Mouse (Mus musculus): ENCODE results near the gene Mfsd7a. TPM values are rescaled to one million over a fixed set of nuclear protein-coding genes. Genes with fewer than 3 reads are reported as not detected.

The Mfsd7a gene
- polyA plus RNA-seq, 1 experiment from 2014 or later: not detected

DNA sequence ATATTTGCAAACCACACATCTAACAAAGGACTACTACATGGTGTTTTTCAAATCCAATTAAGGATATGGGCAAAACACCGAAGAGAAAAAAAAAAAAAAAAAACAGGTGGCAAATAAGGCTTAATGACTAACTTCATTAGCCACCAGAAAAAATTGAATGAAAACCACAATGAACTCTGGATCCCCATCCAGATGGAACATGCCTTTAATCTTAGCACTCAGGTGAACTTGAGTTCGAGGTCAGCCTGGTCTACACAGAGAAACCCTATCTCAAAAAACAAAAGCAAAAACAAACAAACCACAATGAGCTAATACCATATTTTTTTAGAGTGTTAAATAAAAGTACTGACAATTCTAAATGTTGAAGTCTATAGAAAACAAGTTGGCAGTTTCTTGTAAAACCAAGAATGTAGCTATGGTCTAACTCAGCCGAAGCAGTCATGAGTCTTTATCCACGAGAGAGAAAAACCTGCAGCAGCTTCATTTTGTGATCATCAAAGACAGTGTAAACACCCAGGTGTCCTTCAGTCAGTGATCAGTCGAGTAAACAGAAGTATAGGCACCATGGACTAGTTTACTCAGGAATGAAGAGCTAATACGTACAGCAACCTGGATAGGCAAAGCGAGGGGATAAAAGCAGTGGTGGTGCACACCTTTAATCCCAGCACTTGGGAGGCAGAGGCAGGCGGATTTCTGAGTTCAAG is 2.3 kb upstream of the Mfsd7a start:
- no peak overlapping the region for H3K27ac ChIP-seq (ENCODE audit: low read depth, low read length)
- H3K9me3 ChIP-seq (ENCODE audit: control insufficient read depth, low read length): no peaks in the 10 kb centered on the region
- 84% methylated on average over 8 of the region's 8 CpGs for WGBS
- 0 out of 2 replicates have a peak, but pooled peaks cover 5% of the 10 kb centered on the region for H3K27me3 ChIP-seq (ENCODE audit: control insufficient read depth, insufficient read depth, low read length)
- H3K4me1 ChIP-seq (replicated peaks; ENCODE audit: control insufficient read depth, insufficient read depth, low read length): 0 out of 2 replicates have a peak, but pooled peaks cover 2% of the 10 kb centered on the region
- H3K4me3 ChIP-seq (ENCODE audit: low read depth, low read length): no peak overlapping the region
- no peak overlapping the region for H3K4me2 ChIP-seq (replicated peaks; ENCODE audit: low read depth, low read length)
- DNase-seq (ENCODE audit: low spot score): no peak
- H3K9ac ChIP-seq (ENCODE audit: low read depth, low read length): no peak overlapping the region
- no peak for ATAC-seq (ENCODE audit: low FRiP score)
- no peaks in the 10 kb centered on the region for H3K36me3 ChIP-seq (ENCODE audit: control insufficient read depth, insufficient read depth, low read length)

DNA sequence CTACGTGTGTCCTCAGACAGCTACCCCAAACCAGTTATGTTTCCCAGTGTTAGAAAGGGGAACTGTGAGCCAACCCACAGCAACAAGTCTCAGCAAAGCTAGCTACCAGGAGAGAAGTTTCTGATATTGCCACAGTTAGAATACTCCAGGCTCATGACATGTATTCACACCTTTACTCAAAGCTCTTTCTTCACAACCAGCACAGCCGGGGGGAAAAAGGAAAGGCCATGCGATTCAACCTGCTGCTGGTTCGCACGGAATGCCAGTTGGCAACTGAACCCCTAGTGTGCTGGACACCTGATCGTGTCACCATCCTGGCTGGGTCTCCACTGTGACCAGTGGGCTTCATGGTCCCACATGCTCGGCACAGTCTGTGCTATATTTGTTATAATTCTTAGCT is 834 bp downstream of the Mfsd7a start:
- WGBS: 84% methylated on average over 7 of the region's 7 CpGs
- no peak overlapping the region for H3K4me2 ChIP-seq (replicated peaks; ENCODE audit: low read depth, low read length)
- H3K9me3 ChIP-seq (ENCODE audit: control insufficient read depth, low read length): no peaks in the 10 kb centered on the region
- no peak overlapping the region for H3K9ac ChIP-seq (ENCODE audit: low read depth, low read length)
- H3K27me3 ChIP-seq (ENCODE audit: control insufficient read depth, insufficient read depth, low read length): 0 out of 2 replicates have a peak, but pooled peaks cover 5% of the 10 kb centered on the region
- no peak overlapping the region for H3K4me3 ChIP-seq (ENCODE audit: low read depth, low read length)
- no peaks in the 10 kb centered on the region for H3K36me3 ChIP-seq (ENCODE audit: control insufficient read depth, insufficient read depth, low read length)
- H3K27ac ChIP-seq (ENCODE audit: low read depth, low read length): no peak overlapping the region
- H3K4me1 ChIP-seq (replicated peaks; ENCODE audit: control insufficient read depth, insufficient read depth, low read length): 0 out of 2 replicates have a peak, but pooled peaks cover 2% of the 10 kb centered on the region
- DNase-seq (ENCODE audit: low spot score): no peak
- ATAC-seq (ENCODE audit: low FRiP score): no peak

- Histone ChIP-seq H3K9me3 (ENCODE audit: control insufficient read depth, low read length) (no peaks in the 10 kb centered on the region), H3K4me2 (replicated peaks; ENCODE audit: low read depth, low read length) (no peak overlapping the region), H3K9ac (ENCODE audit: low read depth, low read length) (no peak overlapping the region), H3K27ac (ENCODE audit: low read depth, low read length) (no peak overlapping the region), H3K36me3 (ENCODE audit: control insufficient read depth, insufficient read depth, low read length) (no peaks in the 10 kb centered on the region), H3K4me3 (ENCODE audit: low read depth, low read length) (no peak overlapping the region), H3K4me1 (replicated peaks; ENCODE audit: control insufficient read depth, insufficient read depth, low read length) (0 out of 2 replicates have a peak, but pooled peaks cover 2% of the 10 kb centered on the region), H3K27me3 (ENCODE audit: control insufficient read depth, insufficient read depth, low read length) (0 out of 2 replicates have a peak, but pooled peaks cover 5% of the 10 kb centered on the region)
- ATAC-seq (ENCODE audit: low FRiP score) (no peak), DNase-seq (ENCODE audit: low spot score) (no peak)
- 93% methylated on average over 3 of the region's 3 CpGs for WGBS
Observed at GRCm38 (mm10) chr5:108446973-108447372, 1.7 kb downstream of the Mfsd7a start.

DNA sequence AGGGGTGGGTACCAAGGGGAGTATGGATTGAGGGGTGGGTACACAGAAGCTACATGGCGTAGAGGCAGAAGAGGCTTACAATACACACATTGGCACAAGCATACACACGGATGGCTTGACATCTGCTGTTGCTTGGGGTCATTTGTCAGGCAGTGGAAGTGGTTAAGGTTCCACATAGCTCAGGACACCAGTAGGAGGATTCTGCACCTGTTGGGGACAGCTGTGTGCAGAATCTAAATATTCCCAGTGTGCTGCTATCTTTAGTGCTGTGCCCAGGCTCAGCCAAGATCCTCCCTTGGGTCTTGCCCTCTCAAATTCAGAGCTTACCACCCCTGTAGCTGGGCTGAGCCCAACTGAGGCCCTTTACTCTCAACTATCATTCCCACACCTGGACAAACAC is 12.6 kb downstream of the Mfsd7a start:
- ATAC-seq (ENCODE audit: low FRiP score): no peak
- H3K9ac ChIP-seq (ENCODE audit: low read depth, low read length): no peak overlapping the region
- 78% methylated on average over 2 of the region's 2 CpGs for WGBS

DNA sequence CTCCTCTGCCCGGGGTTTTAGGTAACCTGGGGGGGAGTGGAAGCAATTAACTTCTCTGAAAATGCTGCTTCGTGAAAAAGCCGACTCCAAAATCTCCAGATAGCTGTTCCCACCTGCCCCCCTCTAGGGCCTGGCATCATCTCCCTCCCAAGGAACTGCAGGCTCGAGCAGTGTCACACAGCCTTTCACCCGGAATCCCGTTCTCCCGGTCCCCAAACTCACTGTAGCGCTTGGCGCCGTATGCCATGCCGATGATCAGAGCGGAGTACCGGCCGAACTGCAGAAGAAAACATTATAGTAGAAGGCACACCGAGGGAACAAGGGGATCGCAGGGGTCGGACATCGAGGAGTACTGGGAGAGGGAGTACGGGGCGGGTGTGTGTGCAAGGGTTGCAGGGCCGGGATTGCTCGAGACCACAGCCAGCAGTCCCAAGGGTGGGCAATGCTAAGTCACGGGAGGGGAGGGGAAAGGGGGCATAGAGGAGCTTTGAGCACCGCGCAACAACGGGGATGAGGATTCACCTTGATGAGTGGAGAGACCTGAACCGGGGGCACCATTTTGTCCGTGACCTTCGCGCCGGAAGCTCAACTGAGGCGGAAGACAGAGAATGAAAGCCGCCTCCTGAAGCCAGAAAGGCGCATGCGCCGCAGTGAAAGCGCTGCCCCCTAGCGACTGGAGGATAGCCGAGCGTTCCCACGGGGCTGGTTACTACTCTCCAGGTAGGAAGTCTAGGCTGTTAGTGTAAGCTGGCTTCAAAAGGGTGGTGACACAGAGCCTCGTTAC is 14.7 kb downstream of the Mfsd7a start, which contains the start of gene Atp5k:
Gene Atp5k, minus strand, starts transcription at position 645 of the 784 bp plus-strand sequence.
- H3K9me3 ChIP-seq (ENCODE audit: control insufficient read depth, low read length): no peaks in the 10 kb centered on the region
- DNase-seq (ENCODE audit: low spot score) (peak; percentile 95), ATAC-seq (ENCODE audit: low FRiP score) (peak; percentile 83)
- H3K9ac ChIP-seq (ENCODE audit: low read depth, low read length): peak within 1 kb of the TSS; percentile 88
- peak within 1 kb of the TSS; percentile 94 for H3K4me3 ChIP-seq (ENCODE audit: low read depth, low read length)
- 0 out of 2 replicates have a peak, but pooled peaks cover 2% of the 10 kb centered on the region for H3K36me3 ChIP-seq (ENCODE audit: control insufficient read depth, insufficient read depth, low read length)
- WGBS: 1% methylated on average over 42 of the region's 42 CpGs
- H3K4me2 ChIP-seq (replicated peaks; ENCODE audit: low read depth, low read length): peak within 1 kb of the TSS; percentile 59
- peaks cover 3% of the 10 kb centered on the region for H3K4me1 ChIP-seq (replicated peaks; ENCODE audit: control insufficient read depth, insufficient read depth, low read length)
- no peaks in the 10 kb centered on the region for H3K27me3 ChIP-seq (ENCODE audit: control insufficient read depth, insufficient read depth, low read length)
- no peak within 1 kb of the TSS for H3K27ac ChIP-seq (ENCODE audit: low read depth, low read length)

More for the DNA sequence above, 12.6 kb downstream of the Mfsd7a start:
- Histone ChIP-seq H3K4me2 (replicated peaks; ENCODE audit: low read depth, low read length) (no peak overlapping the region), H3K36me3 (ENCODE audit: control insufficient read depth, insufficient read depth, low read length) (no peaks in the 10 kb centered on the region), H3K4me3 (ENCODE audit: low read depth, low read length) (no peak overlapping the region), H3K27ac (ENCODE audit: low read depth, low read length) (no peak overlapping the region), H3K4me1 (replicated peaks; ENCODE audit: control insufficient read depth, insufficient read depth, low read length) (peaks cover 3% of the 10 kb centered on the region), H3K9me3 (ENCODE audit: control insufficient read depth, low read length) (no peaks in the 10 kb centered on the region), H3K27me3 (ENCODE audit: control insufficient read depth, insufficient read depth, low read length) (no peaks in the 10 kb centered on the region)
- DNase-seq (ENCODE audit: low spot score): no peak

DNA sequence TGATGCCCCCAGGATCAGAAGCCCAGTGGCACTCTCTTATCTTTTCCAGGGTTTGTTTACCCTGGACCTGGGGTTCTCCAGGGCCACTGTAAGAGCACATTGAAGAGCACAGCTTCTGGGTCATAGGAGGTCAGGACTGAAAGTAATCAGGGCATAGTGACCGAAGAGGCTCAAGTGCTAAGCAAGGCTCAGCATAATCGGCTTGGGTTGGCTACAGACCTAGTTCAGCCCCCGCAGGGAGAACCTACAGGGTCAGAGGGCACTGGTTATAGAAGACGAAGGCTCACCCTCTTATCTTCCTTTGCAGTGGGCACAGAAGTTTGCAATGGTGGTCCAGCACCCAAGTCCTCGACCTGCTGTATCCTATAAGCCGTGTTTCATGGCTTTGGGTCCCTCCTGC is 17.5 kb downstream of the Mfsd7a start:
- ATAC-seq (ENCODE audit: low FRiP score) (no peak), DNase-seq (ENCODE audit: low spot score) (no peak)
- H3K9ac ChIP-seq (ENCODE audit: low read depth, low read length): no peak overlapping the region
- no peak overlapping the region for H3K4me3 ChIP-seq (ENCODE audit: low read depth, low read length)
- no peak overlapping the region for H3K4me2 ChIP-seq (replicated peaks; ENCODE audit: low read depth, low read length)
- H3K27ac ChIP-seq (ENCODE audit: low read depth, low read length): no peak overlapping the region
- WGBS: 92% methylated on average over 6 of the region's 6 CpGs
- H3K9me3 ChIP-seq (ENCODE audit: control insufficient read depth, low read length): no peaks in the 10 kb centered on the region
- H3K36me3 ChIP-seq (ENCODE audit: control insufficient read depth, insufficient read depth, low read length): 0 out of 2 replicates have a peak, but pooled peaks cover 2% of the 10 kb centered on the region
- H3K4me1 ChIP-seq (replicated peaks; ENCODE audit: control insufficient read depth, insufficient read depth, low read length): peaks cover 3% of the 10 kb centered on the region
- H3K27me3 ChIP-seq (ENCODE audit: control insufficient read depth, insufficient read depth, low read length): no peaks in the 10 kb centered on the region

DNA sequence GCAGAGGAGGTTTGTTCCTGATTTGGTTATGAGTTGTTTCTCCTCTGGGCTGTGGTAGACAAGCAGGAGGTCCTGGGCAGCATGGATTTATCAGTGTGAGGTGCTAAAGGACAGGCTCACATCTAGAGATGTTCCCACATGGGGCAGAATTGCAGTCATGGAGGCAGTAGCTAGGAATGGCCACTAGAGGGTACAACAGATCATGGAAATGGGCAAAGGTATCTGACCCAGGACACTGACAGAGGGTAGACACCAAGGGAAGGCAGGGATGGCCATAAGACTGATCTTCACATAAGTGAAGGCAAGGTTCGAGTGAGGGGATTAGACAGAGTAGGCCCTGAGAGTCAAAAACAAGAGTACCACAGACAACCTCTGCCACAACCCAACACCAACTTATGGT is 21.5 kb downstream of the Mfsd7a start:
- DNase-seq (ENCODE audit: low spot score) (peak; percentile 49), ATAC-seq (ENCODE audit: low FRiP score) (0 out of 2 replicates have a peak, but pooled peaks have one; percentile 35)
- Histone ChIP-seq H3K27ac (ENCODE audit: low read depth, low read length) (no peak overlapping the region), H3K27me3 (ENCODE audit: control insufficient read depth, insufficient read depth, low read length) (no peaks in the 10 kb centered on the region), H3K4me1 (replicated peaks; ENCODE audit: control insufficient read depth, insufficient read depth, low read length) (no peaks in the 10 kb centered on the region), H3K4me2 (replicated peaks; ENCODE audit: low read depth, low read length) (no peak overlapping the region), H3K4me3 (ENCODE audit: low read depth, low read length) (no peak overlapping the region), H3K9me3 (ENCODE audit: control insufficient read depth, low read length) (no peaks in the 10 kb centered on the region), H3K36me3 (ENCODE audit: control insufficient read depth, insufficient read depth, low read length) (0 out of 2 replicates have a peak, but pooled peaks cover 2% of the 10 kb centered on the region), H3K9ac (ENCODE audit: low read depth, low read length) (no peak overlapping the region)
- 70% methylated on average over 1 of the region's 1 CpGs for WGBS

- ATAC-seq (ENCODE audit: low FRiP score) (no peak), DNase-seq (ENCODE audit: low spot score) (no peak)
- WGBS: 94% methylated on average over 2 of the region's 2 CpGs
- Histone ChIP-seq H3K9me3 (ENCODE audit: control insufficient read depth, low read length) (no peaks in the 10 kb centered on the region), H3K4me3 (ENCODE audit: low read depth, low read length) (no peak overlapping the region), H3K27ac (ENCODE audit: low read depth, low read length) (no peak overlapping the region), H3K4me2 (replicated peaks; ENCODE audit: low read depth, low read length) (no peak overlapping the region), H3K27me3 (ENCODE audit: control insufficient read depth, insufficient read depth, low read length) (no peaks in the 10 kb centered on the region), H3K36me3 (ENCODE audit: control insufficient read depth, insufficient read depth, low read length) (no peaks in the 10 kb centered on the region), H3K9ac (ENCODE audit: low read depth, low read length) (no peak overlapping the region), H3K4me1 (replicated peaks; ENCODE audit: control insufficient read depth, insufficient read depth, low read length) (no peaks in the 10 kb centered on the region)
Observed at GRCm38 (mm10) chr5:108423427-108423826, 25.3 kb downstream of the Mfsd7a start.
